Mouse (Mus musculus): ENCODE measurements around the gene Ess2.

DNA sequence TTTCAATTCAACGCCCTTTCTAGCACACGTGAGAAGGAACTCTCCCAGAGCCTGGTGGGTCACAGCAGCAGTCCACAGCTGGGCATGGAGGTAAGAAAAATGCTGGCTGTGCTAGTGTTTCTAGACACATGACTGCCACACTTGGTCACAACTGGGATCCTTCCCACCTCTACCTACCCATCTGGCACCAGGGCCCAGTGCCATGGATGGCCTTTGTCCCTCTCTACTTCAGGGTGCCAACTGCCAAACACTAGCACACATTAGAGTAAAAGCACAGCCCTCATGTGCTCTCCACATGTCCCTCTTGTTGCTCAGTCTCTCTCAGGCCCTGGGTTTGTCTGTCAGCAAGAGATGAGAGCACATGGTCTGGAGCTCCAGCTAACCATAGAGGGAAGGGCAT is 18.5 kb upstream of the Ess2 start:
- TF ChIP-seq CTCF (IDR thresholded peaks at IDR 0.05; ENCODE audit: borderline replicate concordance, control insufficient read depth, extremely low read depth, insufficient read depth, low read length, poor library complexity) (no peak), POLR2A (IDR thresholded peaks at IDR 0.05; ENCODE audit: control insufficient read depth, extremely low read depth, insufficient read depth, low read length, poor library complexity) (no peak)
